Mouse (Mus musculus): Measurements from ENCODE around the gene Lyrm1.

The Lyrm1 gene

DNA sequence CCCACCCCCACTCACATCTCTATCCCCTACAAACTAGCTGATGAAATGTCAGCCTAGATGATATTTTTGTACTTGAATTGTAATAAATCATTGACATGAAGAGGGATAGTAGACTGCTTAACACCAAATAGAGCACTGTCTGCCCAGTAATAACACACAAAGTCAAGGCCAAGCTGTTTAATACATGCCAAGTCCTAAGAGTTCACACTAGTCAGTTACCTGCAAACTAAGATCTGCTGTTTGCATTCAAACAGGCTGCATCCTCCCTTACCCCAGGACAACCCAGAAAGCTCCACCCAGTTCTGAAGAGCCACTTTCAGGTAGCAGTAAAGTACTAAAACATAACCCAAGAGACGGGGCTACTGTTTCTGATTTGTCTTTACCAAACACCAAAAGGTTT is 3.5 kb upstream of the Lyrm1 start:
- DNase-seq, result no peak

DNA sequence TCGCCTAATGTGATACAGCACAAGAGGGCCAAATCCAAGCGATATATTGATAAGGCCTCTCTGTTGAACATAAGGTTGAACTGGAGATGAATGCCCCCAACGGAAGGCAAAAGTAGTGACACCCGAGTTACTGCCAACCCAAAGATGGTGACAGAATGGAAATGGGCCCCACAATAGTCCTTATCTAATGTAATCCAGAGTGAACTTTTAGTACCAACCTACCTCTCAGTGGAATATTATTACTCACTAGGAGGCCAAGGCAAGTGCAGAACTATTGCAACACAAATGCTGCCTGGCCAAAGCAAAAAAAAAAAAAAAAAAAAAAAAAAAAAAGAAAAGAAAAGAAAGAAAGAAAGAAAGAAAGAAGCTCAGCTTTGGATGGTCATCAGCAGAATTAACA is 2.9 kb upstream of the Lyrm1 start:
- DNase-seq, result no peak

DNA sequence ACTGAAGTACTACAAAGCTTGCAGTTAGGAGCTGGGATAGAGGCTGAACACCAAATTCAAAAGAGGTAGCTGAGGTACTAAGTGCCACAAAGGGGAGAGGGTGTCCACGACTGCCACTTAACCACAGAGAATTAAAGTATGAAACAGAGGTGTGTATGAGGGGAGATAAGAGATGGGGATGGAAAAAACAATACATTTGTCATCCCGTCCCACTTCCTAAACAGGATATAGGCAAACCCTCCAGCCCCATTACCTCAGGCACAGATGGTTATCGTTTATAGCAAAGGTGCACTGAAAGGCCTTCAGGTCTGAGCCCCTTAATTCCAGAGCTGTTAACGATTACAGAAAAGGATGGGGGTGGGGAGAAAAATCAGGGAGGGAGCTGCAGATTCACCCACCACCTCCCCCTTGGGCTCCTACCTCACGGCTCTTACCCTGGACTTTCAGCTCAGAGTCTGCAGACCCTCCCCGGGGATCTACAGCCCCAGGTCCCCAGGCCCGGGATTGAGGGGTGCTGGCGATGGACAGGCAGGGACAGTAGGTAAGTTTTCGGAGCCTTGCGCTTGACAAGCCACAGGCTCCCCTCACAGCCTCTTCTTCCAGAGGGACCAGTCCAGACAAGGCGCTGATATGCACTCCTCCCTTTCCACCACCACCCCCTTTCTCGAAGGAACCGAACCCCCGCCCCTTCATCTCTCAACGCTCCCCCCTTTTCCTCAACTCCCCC is 680 bp upstream of the Lyrm1 start:
- no peak for DNase-seq

DNA sequence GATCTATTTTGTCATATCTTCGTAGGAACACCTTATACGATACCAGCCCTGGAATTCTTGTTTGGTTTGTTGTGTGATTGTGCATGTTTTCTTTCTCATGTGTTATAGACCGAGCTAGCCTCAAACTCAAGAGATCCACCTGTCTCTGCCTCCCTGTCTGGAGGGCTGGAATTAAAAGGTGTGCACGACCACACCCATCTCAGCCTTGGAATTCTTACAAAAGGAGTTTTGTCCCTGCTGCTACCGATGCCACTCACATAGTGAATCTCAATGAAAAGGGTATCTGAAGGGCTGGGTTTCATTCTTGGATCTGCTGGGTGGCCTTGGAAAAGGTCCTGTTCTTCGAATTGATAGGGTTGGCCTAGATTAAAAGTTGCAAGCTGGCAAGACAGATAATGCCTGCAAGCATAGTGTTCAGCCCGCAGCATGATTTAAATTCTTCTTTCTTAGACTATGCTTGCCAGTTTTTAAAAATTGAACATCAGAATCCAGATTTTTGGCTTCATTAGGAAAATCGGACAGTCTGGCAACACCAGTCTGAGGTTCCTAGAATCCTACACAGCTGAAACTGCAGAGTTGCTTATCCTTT is 2.0 kb downstream of the Lyrm1 start:
- DNase-seq, result no peak

DNA sequence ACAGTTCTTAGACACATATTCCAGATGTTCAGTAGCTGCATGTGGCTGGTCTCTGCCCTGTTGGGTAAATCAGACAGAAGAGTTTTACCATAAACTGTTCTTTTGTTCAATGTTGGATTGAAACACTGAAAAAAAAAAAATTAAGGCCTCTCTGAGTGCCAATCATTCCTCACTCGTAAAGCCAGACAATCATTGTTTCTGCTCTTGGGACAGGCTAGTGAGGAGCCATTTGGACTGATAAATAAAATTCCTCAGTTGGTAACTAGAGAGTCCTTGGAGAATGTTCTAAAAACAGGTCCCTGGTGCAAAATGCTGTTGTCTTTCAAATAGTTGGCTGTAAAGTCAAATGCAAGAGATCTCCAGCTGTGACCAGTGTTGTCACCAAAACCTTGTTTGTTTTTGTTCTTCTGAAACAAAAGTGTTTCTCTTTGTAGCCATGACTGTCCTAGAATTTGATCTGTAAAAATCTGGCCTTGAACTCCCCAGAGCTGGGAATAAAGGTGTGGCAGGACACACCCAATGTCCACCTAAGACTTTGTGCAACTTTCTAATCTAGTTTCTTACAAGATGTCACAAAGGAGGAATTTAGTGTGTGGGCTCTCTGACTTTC is 2.7 kb downstream of the Lyrm1 start:
- DNase-seq, result no peak

DNA sequence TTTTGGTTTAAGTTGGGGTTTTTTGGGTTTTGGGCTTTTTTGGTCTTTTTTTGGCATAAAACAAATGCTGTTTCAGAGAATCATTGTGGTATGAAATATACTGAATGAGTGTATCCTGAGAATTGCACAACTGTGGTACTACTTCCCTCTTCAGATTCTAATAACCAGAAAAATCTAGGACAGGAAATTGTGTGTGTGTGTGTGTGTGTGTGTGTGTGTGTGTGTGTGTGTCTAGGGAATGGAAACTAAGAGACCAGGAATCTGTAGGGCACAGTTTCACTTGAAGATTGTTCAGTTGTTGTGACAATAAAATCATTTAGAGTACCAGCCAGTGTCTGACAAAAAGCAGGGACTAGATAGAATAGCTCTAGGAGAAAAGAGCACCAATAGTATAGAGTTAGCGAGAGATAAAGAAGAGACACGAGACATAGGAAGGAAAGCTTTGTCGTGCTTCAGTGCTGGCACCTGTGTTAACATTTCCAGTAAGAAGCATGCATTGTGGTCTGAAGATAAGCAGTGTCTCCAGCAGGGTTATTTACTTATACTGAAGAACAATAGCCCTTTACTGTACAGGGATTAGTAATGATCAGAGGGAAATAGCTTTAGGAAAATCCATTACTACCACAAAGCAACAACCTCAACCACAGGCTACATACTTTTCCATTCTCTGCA is 3.9 kb downstream of the Lyrm1 start:
- DNase-seq, result no peak

DNA sequence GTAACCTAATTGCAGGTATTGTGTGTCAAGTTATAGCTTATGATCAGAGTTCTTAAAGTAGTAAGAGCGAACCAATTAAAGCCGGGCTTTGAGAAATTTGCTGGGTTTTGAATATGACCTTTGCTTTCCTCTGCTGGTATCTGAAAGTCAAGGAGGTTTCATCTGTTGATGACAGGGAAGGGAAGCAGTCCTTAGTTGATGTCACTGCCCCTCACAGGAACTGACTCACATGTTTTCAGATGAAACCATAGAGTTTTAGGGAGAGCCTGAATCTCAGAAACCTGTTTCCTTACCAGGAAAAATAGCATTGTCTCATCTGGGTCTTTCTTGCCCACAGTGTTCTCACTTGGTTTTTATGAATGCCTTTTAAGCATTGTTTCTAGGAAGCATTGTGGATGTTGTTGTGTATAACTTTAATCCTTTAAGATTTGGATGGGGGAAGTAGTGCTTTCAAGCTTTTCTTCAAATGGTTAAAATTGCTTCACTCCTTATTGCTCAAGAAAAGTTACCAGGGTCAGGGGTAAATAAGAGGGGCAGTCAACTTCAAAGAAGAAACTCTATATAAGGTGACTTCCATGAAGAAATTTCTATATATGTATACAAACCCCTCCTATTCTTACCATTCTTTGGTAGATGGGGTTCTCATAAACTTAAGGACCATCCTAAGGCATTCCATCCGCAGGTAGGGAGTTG is 11.0 kb downstream of the Lyrm1 start:
- DNase-seq, result no peak

DNA sequence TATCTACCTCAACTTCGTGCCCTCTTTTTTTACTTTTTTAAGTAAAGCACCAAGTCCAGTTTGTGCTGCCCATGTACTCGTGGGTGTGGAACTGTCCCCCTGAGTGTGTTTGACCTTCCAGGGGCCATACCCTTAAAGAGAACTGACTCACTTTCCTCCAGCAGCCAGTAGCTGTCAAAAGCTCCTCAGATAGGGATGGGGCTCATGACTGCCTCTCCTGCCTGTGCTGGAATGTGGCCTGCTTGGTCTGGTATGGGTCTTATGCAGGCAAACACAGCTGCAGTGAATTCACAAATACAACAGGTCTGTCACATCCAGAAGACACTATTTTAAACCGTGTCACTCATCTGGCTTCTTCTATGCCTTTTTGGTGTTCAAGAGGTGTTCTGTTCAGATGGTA is 16.1 kb downstream of the Lyrm1 start:
- no peak for DNase-seq

DNA sequence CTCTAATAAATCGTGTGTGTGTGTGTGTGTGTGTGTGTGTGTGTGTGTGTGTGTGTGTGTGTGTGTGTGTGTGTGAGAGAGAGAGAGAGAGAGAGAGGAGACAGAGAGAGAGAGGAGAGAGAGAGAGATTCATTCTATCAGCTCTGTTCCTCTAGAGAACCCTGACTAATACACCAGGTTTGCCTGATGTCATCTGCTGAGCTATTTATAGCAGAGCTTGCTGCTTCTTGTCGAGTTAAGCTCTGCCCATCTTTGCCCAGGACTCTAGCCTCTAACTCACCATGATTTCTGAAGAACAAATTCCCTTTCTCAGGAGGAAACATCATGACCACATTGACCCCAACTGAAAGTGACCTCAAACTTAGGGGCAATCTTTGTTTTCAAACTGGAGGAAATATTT is 24.8 kb downstream of the Lyrm1 start:
- DNase-seq, result no peak

DNA sequence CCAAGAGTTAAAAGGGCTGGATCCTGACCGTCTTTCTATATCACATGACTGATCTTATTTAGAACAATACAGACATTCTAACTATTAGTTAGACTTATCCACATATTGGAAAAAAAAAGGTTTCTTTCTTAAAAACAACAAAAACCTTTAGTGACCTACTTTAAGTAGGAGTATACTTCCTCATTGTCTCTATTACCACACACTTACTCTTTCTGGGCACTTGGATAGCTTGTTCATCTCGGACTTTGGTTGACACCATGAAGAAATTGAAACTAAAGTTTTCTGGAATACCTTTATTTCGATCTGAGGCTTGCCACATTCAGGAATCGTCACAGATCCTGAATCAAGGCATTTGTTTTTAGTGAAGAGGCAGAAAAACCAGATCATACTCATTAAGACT is 25.4 kb downstream of the Lyrm1 start:
- DNase-seq, result no peak

DNA sequence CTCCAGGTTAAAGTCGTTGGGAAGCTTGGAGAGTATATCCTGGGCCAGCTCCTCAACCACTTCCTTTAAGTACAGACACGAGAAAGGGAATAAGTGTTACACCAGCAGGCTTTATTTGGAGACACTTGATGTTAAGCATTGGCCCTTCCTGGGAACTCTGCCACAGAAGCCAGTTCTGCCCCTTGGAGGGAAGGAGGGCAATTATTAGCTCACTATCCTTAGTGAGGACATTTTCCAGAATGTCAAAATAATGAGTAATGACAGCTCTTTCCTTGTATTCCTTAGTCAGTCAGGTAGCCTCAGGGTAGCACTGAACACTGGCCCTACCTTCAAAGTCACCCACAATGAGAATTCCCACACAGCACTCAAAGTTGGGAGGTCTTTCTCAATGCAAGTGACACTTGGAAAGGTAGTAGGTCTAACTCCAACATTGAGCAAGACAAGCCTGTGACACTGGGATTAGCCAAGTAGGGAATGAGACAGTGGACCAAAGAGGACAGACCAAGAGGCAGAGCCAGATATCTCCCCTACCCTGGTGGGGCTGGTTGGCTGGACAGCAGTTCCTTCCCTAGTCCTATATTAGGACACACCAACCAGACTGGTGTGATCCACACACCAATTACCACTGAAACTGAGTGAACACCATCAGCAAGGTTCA is 33.3 kb downstream of the Lyrm1 start:
- DNase-seq, result no peak

DNA sequence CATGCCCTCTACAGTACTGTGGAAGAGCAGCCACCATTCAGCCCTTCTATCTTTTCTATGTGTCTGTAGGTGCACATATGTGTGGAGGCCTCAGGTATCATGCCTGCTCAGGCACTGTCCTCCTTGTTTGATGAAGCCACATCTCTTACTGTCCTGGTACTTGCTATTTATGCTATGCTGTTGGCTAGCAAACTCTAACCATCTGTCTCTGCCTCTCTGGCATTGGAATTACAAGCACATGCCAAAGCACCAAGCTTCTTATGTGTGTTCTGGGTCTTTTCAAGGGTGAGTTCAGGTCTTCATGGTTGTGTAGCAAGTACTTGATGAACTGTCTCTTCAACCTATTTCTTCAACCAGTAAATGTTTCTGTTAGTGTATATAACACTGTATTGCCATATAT is 40.7 kb downstream of the Lyrm1 start:
- DNase-seq, result no peak

DNA sequence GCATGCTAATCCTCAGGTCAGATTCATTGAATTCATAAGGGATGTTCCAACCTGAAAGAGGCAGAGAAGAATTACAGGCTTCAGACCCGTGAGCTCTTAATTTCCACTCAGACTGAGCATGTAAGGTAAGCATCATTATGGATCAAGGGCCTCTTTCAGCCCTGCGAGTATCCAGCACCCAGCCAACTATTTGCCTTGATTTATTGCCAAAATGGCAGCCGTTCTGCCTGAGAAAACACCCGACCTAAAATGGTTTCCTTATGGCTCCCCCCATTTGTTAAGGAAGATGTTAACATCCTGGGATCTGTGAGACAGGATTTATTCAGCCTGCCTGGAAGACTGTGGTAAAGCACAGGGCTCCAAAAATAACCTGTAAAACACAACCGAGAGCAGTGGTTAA is 41.4 kb downstream of the Lyrm1 start:
- no peak for DNase-seq

DNA sequence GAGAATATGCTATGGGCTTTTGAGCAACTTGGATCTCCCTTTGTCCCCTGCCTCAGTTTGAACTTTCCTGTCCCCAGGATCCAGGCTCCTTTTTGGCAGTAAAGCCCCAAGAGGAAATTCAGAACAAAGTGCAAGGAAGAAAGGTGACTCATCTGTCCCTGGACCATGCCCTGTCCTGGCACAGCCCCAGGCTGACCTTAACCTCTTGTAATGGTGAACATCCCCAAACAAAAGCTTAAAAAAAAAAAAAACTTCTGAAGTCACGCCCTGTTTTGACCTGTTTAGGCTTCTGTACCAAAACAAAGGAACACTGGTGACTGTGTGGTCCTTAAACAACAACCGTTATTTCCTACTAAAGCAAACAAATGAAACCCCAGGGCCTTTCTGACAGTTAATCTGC is 45.9 kb downstream of the Lyrm1 start:
- peak; percentile 11 to 40 for DNase-seq

DNA sequence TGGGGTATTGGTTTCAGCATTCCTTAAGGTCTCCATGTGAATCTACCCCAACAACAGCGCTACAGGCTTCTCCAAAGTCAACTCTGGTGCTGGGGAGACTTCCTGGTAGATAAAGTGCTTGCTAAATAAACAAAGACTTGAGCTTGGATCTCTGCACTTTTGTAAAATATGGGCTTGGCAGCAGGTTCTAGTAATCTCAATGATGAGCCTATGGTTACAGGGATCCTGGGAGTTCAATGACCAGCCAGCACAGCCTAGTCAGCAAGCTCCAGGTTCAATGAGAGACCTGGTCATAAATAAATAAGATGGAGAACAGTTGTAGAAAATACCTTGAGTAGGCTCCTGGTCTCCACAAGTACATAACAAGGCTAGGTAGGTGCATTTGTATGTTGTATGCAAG is 58.4 kb downstream of the Lyrm1 start:
- no peak for DNase-seq

DNA sequence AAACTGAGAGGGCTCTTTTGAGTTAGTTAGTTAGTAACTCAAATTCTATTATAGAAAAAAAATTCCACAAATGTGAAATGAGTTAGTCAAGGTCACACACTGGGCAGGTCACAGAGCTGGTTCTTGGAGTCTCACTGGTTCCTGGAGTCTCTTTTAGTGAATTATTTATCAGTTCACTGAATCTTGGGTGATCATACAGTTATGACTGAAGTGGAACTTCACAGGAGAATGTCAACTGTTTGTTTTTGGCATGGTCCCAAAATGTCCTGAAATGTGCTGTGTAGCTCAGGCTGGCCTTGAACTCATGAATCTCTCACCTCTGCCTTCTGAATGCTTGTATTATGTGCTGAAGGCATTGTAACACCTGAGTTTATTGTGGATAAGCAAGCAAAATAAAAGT is 61.8 kb downstream of the Lyrm1 start:
- DNase-seq, result no peak

DNA sequence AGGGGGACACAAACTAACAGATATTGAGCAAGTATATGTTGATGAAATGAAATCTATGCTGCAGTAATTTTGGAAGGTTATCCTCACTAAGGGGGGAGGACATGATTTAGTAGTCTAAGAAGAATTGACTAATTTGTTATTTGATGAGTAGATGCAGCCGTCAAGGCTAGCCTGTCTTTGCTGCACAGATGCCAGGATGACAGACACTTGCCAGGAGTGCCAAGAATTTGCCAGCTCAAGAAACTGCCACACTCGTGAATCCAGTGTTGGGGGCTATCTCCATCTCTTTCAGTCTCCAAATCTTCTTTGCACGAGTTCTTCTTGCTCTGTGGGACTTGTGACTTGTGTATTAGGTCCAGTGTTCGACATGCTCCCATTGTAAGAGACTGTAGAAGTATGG is 63.4 kb downstream of the Lyrm1 start:
- no peak for DNase-seq

DNA sequence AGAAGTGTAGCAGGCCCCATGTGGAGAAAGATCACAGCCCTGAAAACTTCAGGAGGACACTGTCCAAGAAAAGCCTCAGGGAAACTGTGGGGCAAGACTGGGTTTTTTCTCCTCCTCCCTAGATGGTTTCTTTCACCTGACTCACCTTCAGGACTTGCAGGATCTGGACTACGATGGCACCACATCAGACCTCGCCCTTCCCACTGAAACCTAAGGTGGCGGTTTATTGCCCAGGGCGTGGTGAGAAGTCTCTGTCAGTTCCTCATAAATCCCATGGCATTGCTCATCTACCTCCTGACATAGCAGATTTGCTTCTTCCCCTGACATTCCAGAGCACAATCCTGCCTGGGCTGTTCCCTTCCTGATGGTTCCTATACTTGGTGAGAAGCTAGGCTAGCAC is 63.8 kb downstream of the Lyrm1 start:
- DNase-seq, result no peak

DNA sequence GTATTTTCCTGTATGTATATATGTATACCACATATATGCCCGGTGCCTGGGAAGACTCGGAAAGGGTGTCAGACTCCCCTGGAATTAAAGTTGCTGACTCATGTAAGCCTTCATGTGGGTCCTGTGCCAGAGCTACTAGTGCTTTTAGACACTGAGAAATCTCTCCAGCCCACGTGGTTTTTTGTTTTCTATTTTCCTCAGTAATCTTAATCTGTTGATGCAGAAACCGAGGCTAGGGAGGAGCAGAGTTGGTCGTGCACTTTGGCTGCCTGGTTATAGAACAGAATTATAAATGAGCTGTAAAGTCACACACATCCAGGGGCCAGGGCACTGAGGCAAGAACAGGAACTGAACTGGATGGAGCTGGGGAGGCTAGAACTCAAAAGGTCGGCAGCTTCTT is 64.3 kb downstream of the Lyrm1 start:
- no peak for DNase-seq

DNA sequence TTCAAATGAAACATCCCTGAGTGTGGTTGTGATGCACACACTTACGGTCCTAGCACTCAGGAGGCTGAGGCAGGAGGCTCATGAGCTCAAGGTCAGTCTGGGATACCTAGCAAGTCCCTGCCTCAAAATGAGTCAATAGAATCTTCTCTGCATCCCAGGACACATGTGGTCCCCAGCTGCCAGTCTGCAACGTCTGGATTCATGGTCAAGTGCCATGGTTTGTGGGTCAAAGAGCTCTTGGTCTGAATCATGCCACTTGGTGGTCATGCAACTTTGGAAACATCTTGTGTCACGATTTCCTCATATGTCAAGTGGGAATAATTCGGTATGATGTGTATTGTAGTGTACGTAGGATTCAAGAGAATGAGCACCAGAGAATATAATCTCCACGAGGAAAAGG is 64.9 kb downstream of the Lyrm1 start:
- no peak for DNase-seq

DNA sequence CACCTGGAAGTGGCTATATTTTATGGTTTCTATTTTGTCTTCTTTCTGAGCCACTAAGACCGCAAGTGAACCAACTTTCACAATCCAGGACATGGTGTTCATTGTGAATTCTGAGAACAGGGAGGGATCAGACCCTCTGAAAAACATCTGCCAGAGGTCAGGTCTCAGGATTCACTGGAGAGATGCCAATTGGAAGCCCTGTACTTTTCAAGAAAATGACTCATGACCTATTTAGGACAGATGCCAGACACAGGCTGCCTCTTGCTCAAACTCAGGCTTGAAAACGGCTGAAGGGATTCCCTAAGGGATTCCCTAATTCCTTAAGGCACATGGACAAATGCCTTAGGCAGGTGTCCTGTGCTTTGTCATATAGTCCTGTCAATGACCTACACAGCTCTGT is 65.4 kb downstream of the Lyrm1 start:
- DNase-seq, result peak; percentile 19 to 25

DNA sequence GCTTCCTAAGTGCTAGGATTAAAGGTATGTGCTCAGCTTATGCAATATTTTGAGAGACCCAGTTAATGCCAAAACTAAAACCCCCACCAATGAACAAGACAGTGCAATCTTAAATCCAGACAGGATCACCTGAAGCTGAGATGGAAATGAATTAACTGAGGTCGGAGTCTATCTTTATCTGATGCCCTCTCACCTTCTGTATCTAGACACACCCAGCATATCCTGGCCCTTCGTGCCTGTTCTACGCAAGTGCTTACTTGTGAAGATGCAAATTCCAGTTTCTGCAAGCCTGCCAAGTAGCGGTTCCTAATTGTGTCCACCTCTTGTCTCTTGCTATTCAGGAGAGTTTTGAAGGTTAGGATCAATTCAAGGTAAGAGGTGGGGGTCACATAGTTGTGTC is 69.5 kb downstream of the Lyrm1 start:
- DNase-seq, result no peak

Data from lung, postnatal 4 days (tissue).